Mouse (Mus musculus) cortical plate, adult 2 months (tissue): ENCODE results near the gene Dnaaf3.
"Not testable (repeated sequence)": the region's sequence is repeated elsewhere in the genome, so short reads cannot be mapped to it uniquely, and the experiment has no call there.

Experiments
- CTCF ChIP-seq: fragments of 200-500 bp; IDR thresholded peaks from 2 replicates; pipeline ENCODE4 v1.5.1; 2011; ENCODE audit warnings: mild to moderate bottlenecking, control low read depth, low read length; ENCODE audit not compliant: insufficient read depth; ENCODE audit errors: extremely low read depth
- POLR2A ChIP-seq: fragments of 200-500 bp; IDR thresholded peaks from 2 replicates; pipeline ENCODE4 v1.6.1; 2011; ENCODE audit warnings: mild to moderate bottlenecking, low read length, control low read depth; ENCODE audit not compliant: insufficient read depth; ENCODE audit errors: extremely low read depth

DNA sequence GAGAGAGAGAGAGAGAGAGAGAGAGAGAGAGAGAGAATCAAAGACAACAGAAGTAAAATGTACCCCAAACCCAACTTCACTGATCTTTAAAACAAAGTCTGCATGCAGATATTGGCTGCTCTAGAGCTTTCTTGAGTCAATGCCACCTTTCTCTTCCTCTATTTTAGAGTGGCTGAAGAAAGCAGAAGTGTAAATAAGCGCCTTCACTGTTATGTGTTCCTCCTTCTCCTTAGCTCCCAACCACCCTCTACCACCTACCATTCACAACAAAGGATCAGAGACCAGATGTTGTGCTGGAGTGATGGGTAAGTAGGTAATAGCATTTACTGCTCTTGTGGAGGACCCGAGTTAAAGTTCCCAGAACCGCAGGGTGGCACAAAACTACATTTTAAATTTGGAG, 49.2 kb upstream of the Dnaaf3 start:
- TF ChIP-seq CTCF, POLR2A: not testable (repeated sequence)
